22 mouse cellular contexts compared by ENCODE assay signal in the genomic region with DNA sequence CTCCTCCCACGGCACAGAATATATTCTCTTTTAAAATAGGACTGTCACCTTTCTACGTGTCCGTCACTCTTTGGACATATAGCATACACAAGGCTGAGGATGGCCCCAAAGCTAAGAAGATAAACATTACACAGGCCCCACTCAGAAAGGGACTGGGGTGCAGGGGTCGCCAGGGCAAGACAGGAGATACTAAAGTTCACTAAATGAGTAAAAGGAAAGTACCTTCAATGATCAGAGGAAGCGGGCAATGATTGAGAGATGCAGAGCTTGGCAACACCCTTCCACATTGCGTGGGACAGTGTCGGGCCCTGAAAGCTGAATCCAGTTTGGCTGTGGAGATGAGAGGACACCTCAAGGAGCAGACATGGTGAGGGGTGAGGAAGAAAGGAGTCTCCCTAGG. TPM values are rescaled to one million over a fixed set of nuclear protein-coding genes. Genes with fewer than 3 reads are reported as not detected.
DNase-seq lines count a peak whose midpoint lies in the region; ATAC-seq and TF ChIP-seq lines count a peak whose summit lies in the region.
"Had no signal": no experiment of that assay in that cellular context is flagged by ENCODE, and none has a peak within 500 bp of the region (broad histone marks: within the 10 kb centered on the region; RNA-seq: fewer than 3 reads in every experiment).

No protein-coding gene starts in this region.

- no peak overlapping the region for H3K27ac ChIP-seq in gastrocnemius, adult 2 months
- H3K27ac ChIP-seq: embryonic facial prominence, embryonic 10.5 days; embryonic facial prominence, embryonic 12.5 days; forebrain, embryonic 13.5 days had no signal

- no peak overlapping the region for H3K4me3 ChIP-seq in gastrocnemius, adult 2 months
- H3K4me3 ChIP-seq: embryonic facial prominence, embryonic 10.5 days; embryonic facial prominence, embryonic 12.5 days; forebrain, embryonic 13.5 days had no signal

- no peak for TF ChIP-seq CTCF in gastrocnemius, adult 2 months (IDR thresholded peaks at IDR 0.05)

- intact Hi-C loops in gastrocnemius, adult 2 months (cut with DNase I) = no loop called here
- intact Hi-C loops in gastrocnemius, postnatal 36 days (cut with DNase I) = no loop called here

- peak; percentile 83 for ATAC-seq in CD4-positive, CD25-positive, alpha-beta regulatory T cell, adult 4 months
- ATAC-seq: forebrain, embryonic 13.5 days; forebrain, embryonic 16.5 days had no signal

- DNase-seq in gastrocnemius, adult 2 months = peak; percentile 1
- no peak for DNase-seq in gastrocnemius, postnatal 36 days
- DNase-seq in induced T-regulatory cell, adult 2 months (ENCODE audit: low read depth) = peak; percentile 79
- DNase-seq in layer of hippocampus, postnatal 10 days (ENCODE audit: low spot score in 2 of 2) = no peak
- DNase-seq in left cerebral cortex, adult 18-20 months (ENCODE audit: low spot score in 2 of 2) = no peak
- no peak for DNase-seq in right cerebral cortex, adult 2 months (ENCODE audit: low spot score in 2 of 2)
- DNase-seq: adrenal gland, adult 8-10 months; adrenal gland, postnatal 14 days; adrenal gland, postnatal 36 days; B cell, adult 2 months; cerebellum, adult 11-12 months; cerebellum, adult 2 months; cerebellum, adult 9-10 months; cerebellum, postnatal 10 days; cerebellum, postnatal 25 days had no signal

RNA-seq across cellular contexts. Expression of a gene that starts 40.7 kb away (rescaled TPM):
- total RNA-seq in gastrocnemius, adult 2 months (2021) = 10 to 100 TPM; 27.2 to 30.6 TPM
- 10 to 100 TPM; 23.7 to 23.9 TPM for total RNA-seq in gastrocnemius, postnatal 36 days (2021)
- 100 to 1,000 TPM; 195 to 208 TPM for polyA plus RNA-seq in CD4-positive, CD25-positive, alpha-beta regulatory T cell, adult 4 months (2017; shearing (Covaris generic))
- 10 to 100 TPM; 86.7 to 88.2 TPM for total RNA-seq in layer of hippocampus, postnatal 10 days (2021)
- 10 to 100 TPM; 72.3 to 76.1 TPM for total RNA-seq in left cerebral cortex, adult 18-20 months (2021)

RNA-seq across cellular contexts. Expression of a gene that starts 55.4 kb away (rescaled TPM):
- total RNA-seq in gastrocnemius, adult 2 months (2021) = 100 to 1,000 TPM in 1 of 2 experiments, 10 to 100 TPM in 1; 31.1 to 100 TPM
- total RNA-seq in gastrocnemius, postnatal 36 days (2021) = 10 to 100 TPM; 23.1 to 57.4 TPM
- polyA plus RNA-seq in CD4-positive, CD25-positive, alpha-beta regulatory T cell, adult 4 months (2017; shearing (Covaris generic)) = not detected
- total RNA-seq in layer of hippocampus, postnatal 10 days (2021) = 1 to 10 TPM; 2.0 to 2.4 TPM
- 1 to 10 TPM in 1 of 2 experiments, under 1 TPM in 1; 0.77 to 1.7 TPM for total RNA-seq in left cerebral cortex, adult 18-20 months (2021)
- total RNA-seq: MEL had no signal
- polyA plus RNA-seq: embryonic facial prominence, embryonic 10.5 days; forebrain, embryonic 11.5 days had no signal

RNA-seq across cellular contexts. Expression of a gene that starts 58.8 kb away (rescaled TPM):
- 10 to 100 TPM; 36.7 to 44.8 TPM for total RNA-seq in gastrocnemius, adult 2 months (2021)
- total RNA-seq in gastrocnemius, postnatal 36 days (2021) = 10 to 100 TPM; 25.4 to 31.2 TPM
- polyA plus RNA-seq in CD4-positive, CD25-positive, alpha-beta regulatory T cell, adult 4 months (2017; shearing (Covaris generic)) = 100 to 1,000 TPM; 206 to 221 TPM
- 10 to 100 TPM; 59.0 to 80.1 TPM for total RNA-seq in layer of hippocampus, postnatal 10 days (2021)
- total RNA-seq in left cerebral cortex, adult 18-20 months (2021) = 10 to 100 TPM; 39.6 to 52.7 TPM

Comparison
In these comparisons a context has a peak if more than half of its experiments do, and no peak if none do; other contexts are left out.
1. DNase-seq: peak in gastrocnemius, adult 2 months (single experiment) and induced T-regulatory cell, adult 2 months (single experiment); none in gastrocnemius, postnatal 36 days (0 of 2), layer of hippocampus, postnatal 10 days (0 of 2), left cerebral cortex, adult 18-20 months (0 of 2) and right cerebral cortex, adult 2 months (0 of 2).
2. RNA of a gene that starts 55.4 kb away (total RNA-seq): 31.1 to 100 TPM in gastrocnemius, adult 2 months and 23.1 to 57.4 TPM in gastrocnemius, postnatal 36 days; 2.0 to 2.4 TPM in layer of hippocampus, postnatal 10 days and 0.77 to 1.7 TPM in left cerebral cortex, adult 18-20 months; every median in the first group is over 4 times any median in the second.